Mouse (Mus musculus): ENCODE measurements around the gene Gsap.

GRCm38 (mm10) chr5:21206014-21206413 is 20.0 kb downstream of the Gsap start:
- TF ChIP-seq CTCF (IDR thresholded peaks at IDR 0.05; ENCODE audit: low read depth) (no peak), EP300 (optimal IDR thresholded peaks at IDR 0.05) (no peak)
